Mouse (Mus musculus): ENCODE results near the gene Plekha6. TPM values are rescaled to one million over a fixed set of nuclear protein-coding genes. Genes with fewer than 3 reads are reported as not detected.

Gene Plekha6
- polyA plus RNA-seq (2015; fragmentation: Nextera tagmentation; extraction: Ambion mirVana): 25.8 and 27.4 TPM in 2 replicates

DNA sequence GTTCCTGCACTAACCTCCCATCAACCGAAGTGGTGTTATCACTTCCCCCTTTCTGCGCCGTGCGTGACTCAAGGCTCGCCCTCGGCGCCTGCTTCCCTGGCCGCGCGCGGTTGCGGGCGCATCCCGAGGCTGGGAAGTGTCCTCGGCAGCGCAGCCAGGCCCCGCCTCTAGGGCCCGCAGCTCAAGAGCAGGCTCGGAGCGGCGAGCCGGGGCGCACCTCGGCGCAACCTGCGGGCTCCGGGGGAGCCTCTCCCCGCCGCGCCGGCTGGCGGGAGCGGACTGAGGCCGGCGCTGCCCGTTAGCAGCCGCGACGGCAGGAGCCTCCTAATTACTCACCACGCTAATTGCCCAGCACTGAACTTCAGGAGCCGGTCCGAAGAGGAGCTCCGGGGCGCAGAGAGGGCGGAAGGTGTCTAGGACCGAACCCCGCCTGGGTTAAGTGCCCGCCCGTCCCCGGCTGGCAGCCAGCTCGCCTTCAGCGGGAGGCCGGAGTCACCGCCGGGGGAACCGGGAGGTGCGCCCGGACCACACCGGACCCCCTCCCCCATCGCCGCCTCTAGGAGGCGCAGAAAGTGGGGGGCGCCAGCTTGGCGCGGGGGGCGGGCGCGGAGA, at the start of gene Plekha6:
TSS of gene Plekha6 (plus strand) at position 391 of the 612 bp plus-strand sequence.
- Histone ChIP-seq H3K9me3 (no peaks in the 10 kb centered on the region), H3K4me3 (peak within 1 kb of the TSS; percentile 52), H3K36me3 (no peaks in the 10 kb centered on the region), H3K27ac (replicated peaks) (no peak within 1 kb of the TSS), H3K4me2 (peak within 1 kb of the TSS; percentile 95), H3K27me3 (peaks cover 89% of the 10 kb centered on the region), H3K4me1 (replicated peaks) (peaks cover 25% of the 10 kb centered on the region), H3K9ac (peak within 1 kb of the TSS; percentile 74)
- ATAC-seq (ENCODE audit: low read depth): peak; percentile 52
- whole genome bisulfite sequencing: under 1% methylated on average over 64 of the region's 68 CpGs

DNA sequence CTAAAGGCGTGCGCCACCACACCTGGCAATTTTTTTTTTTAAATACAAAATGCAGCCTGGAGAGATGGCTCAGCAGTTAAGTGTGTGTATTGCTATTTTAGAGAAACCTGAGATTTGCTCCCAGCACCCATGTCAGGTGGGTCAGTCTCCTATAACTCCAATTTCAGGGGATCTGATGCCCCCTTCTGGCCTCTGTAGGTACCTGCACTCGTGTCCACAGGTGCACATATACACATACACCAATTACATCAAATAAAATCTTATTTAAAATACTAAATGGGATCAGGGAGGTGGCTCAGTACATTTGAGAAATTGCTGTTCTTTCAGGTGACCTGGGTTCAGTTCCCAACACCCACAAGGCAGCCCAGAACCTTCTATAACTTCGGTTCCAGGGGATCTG, 47.9 kb upstream of the Plekha6 start:
- Histone ChIP-seq H3K27ac (replicated peaks) (no peak overlapping the region), H3K36me3 (peaks cover under 1% of the 10 kb centered on the region; the same call in 1 of the 2 replicates), H3K4me1 (replicated peaks) (no peaks in the 10 kb centered on the region), H3K9me3 (no peaks in the 10 kb centered on the region), H3K27me3 (no peaks in the 10 kb centered on the region), H3K4me2 (no peak overlapping the region), H3K9ac (no peak overlapping the region), H3K4me3 (no peak overlapping the region)
- 91% methylated on average over 4 of the region's 4 CpGs for WGBS
- ATAC-seq (ENCODE audit: low read depth): no peak

DNA sequence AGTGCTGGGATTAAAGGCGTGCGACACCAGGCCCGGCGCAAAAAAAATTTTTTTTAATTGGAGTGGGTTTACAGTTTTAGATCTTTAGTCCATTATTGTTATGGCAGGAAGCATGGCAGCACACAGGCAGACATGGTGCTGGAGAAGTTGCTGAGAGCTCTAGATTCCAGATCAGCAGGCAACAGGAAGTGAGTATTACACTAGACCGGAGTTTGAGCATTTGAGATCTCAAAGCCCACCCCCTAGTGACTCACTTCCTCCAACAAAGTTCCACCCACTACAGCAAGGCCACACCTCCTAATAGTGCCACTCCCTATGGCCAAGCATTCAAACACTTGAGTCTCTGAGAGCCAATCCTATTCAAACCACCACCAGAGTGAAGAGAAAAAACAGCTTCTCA, 45.9 kb upstream of the Plekha6 start:
- Histone ChIP-seq H3K27me3 (no peaks in the 10 kb centered on the region), H3K36me3 (no peaks in the 10 kb centered on the region), H3K4me3 (no peak overlapping the region), H3K9ac (no peak overlapping the region), H3K9me3 (no peaks in the 10 kb centered on the region), H3K27ac (replicated peaks) (no peak overlapping the region), H3K4me1 (replicated peaks) (no peaks in the 10 kb centered on the region), H3K4me2 (no peak overlapping the region)
- no peak for ATAC-seq (ENCODE audit: low read depth)
- WGBS: 90% methylated on average over 5 of the region's 5 CpGs

DNA sequence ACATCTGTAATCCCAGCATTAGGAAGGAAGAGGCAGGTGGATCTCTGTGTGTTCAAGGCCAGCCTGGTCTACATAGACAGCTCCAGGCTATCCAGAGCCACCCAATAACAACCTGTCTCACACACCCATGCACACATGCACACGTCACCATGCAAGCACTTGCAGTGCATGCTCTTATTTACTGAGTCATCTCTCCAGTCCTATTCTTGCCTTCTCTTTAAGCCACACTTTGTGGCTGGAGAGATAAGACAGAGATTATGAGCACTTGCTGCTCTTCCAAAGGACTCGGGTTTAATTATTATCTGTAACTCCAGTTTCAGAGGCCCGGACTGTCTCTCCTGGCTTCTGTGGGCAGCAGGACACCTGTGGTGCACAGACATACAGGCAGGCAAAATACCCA, 45.2 kb upstream of the Plekha6 start:
- no peak overlapping the region for H3K4me2 ChIP-seq
- no peaks in the 10 kb centered on the region for H3K27me3 ChIP-seq
- no peaks in the 10 kb centered on the region for H3K9me3 ChIP-seq
- no peak overlapping the region for H3K27ac ChIP-seq (replicated peaks)
- H3K4me3 ChIP-seq: no peak overlapping the region
- ATAC-seq (ENCODE audit: low read depth): no peak
- H3K4me1 ChIP-seq (replicated peaks): no peaks in the 10 kb centered on the region
- no peaks in the 10 kb centered on the region for H3K36me3 ChIP-seq
- H3K9ac ChIP-seq: no peak overlapping the region
- 89% methylated on average over 3 of the region's 3 CpGs for WGBS

DNA sequence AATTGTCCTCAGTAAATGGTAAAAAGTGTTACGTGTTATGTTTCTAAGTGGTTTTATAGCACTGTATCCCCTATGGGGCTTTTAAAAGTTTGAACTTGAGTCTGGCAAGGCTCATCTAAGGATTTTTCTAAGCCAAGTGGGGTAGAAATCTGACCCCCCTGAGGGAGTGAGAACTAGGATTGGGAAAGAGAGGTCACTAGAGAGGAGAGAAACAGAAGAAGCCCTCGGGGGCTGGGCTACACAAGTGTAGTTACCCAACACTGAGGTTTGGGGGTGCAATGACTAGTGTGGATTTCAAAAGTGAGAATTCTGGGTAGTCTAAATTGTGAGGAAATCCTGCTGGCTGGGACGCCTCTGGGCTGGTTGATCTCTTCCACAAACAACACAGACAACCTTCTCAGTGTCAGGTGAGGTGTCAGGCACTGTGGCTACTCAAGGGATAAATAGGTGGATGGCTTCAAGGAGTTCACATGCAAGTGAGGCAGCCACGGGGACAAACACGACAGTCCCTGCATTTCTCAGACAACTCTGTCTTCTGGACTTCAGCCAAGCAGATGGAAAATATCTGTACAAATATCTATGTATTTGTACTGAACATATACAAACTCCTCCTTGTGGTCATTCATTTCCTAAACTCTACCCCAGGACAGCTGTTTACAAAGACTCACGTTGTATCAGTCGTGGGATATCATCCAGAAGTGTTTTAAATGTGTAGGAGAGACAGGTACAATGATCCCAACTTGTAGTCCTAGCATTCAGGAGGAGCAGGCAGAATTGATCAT, 43.9 kb upstream of the Plekha6 start:
- WGBS: 67% methylated on average over 7 of the region's 7 CpGs
- H3K4me3 ChIP-seq: no peak overlapping the region
- H3K27me3 ChIP-seq: no peaks in the 10 kb centered on the region
- no peaks in the 10 kb centered on the region for H3K36me3 ChIP-seq
- no peak overlapping the region for H3K9ac ChIP-seq
- no peak overlapping the region for H3K4me2 ChIP-seq
- no peaks in the 10 kb centered on the region for H3K9me3 ChIP-seq
- no peak overlapping the region for H3K27ac ChIP-seq (replicated peaks)
- no peak for ATAC-seq (ENCODE audit: low read depth)
- no peaks in the 10 kb centered on the region for H3K4me1 ChIP-seq (replicated peaks)

DNA sequence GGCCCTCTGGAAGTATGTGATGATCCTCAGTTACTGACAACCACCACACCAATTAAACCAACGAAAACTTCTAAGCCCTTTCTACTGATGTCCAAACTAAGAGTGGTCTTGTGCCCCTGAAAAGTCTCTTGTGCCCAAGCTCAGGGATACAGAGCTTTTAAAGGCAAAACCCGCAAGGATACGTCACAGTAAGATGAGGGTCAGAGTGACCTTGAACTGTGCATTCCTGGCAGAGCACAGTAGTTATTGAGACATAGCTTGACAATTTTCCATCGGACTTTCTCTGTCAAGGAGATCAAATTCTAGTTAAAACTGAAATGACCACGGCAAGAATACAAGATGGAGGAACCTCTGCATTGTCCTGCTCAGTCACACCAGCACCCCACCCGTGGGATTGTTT, 42.8 kb upstream of the Plekha6 start:
- 63% methylated on average over 6 of the region's 6 CpGs for WGBS
- no peaks in the 10 kb centered on the region for H3K4me1 ChIP-seq (replicated peaks)
- H3K27me3 ChIP-seq: no peaks in the 10 kb centered on the region
- H3K4me2 ChIP-seq: no peak overlapping the region
- H3K9ac ChIP-seq: no peak overlapping the region
- no peak overlapping the region for H3K4me3 ChIP-seq
- no peaks in the 10 kb centered on the region for H3K9me3 ChIP-seq
- no peaks in the 10 kb centered on the region for H3K36me3 ChIP-seq
- ATAC-seq (ENCODE audit: low read depth): no peak
- H3K27ac ChIP-seq (replicated peaks): no peak overlapping the region

DNA sequence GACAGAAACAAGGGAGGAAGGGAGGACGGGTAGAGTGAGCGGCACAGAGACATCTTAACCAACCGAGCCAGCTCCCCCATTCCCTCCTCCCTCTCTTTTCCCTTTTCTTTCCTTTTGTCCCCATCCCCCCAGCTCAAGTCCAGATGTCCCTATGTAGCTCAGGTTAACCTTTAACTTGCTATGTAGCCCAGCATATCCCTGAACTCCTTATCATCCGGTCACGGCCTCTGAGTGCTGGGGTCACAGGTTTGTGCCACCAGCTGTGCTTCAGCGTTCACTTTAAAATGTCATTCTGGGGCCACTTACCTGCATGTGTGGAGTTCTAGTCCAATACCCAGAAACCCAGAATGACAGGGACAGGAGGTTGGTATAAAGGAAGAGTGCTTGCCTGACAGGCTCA, 39.9 kb upstream of the Plekha6 start:
- no peak overlapping the region for H3K4me2 ChIP-seq
- no peak for ATAC-seq (ENCODE audit: low read depth)
- 82% methylated on average over 6 of the region's 6 CpGs for WGBS
- no peaks in the 10 kb centered on the region for H3K36me3 ChIP-seq
- no peaks in the 10 kb centered on the region for H3K27me3 ChIP-seq
- no peaks in the 10 kb centered on the region for H3K9me3 ChIP-seq
- 0 out of 2 replicates have a peak, but pooled peaks cover under 1% of the 10 kb centered on the region for H3K4me1 ChIP-seq (replicated peaks)
- H3K9ac ChIP-seq: no peak overlapping the region
- H3K4me3 ChIP-seq: no peak overlapping the region
- no peak overlapping the region for H3K27ac ChIP-seq (replicated peaks)

DNA sequence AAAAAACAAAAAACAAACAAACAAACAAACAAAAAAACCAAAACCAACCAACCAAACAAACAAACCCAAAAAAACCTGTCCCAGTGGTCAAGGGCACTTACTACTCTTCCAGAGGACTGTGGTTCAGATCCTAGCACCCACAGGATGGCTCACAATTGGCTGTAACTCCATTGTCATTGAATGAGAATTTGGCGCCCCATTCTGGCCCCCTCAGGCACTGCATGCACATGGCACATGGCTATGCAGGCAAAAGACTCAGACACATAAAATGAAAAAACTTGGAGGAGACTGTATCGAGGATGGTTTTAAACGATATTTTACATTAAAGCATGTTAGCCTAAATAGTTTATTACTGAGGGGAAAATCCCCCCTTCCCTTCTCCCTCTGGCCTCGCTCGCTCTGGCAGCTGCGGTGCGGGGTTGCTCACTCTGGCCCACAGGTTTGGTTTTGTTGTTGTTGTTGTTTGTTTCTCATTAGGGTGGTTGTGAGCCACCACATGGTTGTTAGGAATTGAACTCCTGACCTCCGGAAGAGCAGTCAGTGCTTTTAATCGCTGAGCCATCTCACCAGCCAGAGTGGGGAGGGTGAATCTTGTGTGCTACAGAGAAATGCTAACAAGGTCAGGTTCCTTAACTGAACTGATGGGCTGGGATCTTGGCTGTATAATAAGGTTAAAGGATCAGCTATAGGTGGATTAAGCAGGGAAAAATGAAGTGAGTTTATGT, 38.2 kb upstream of the Plekha6 start:
- H3K4me2 ChIP-seq: no peak overlapping the region
- peaks cover 15% of the 10 kb centered on the region for H3K4me1 ChIP-seq (replicated peaks)
- no peak overlapping the region for H3K4me3 ChIP-seq
- H3K9me3 ChIP-seq: no peaks in the 10 kb centered on the region
- no peaks in the 10 kb centered on the region for H3K27me3 ChIP-seq
- no peak for ATAC-seq (ENCODE audit: low read depth)
- WGBS: 89% methylated on average over 9 of the region's 9 CpGs
- H3K36me3 ChIP-seq: no peaks in the 10 kb centered on the region
- no peak overlapping the region for H3K9ac ChIP-seq
- H3K27ac ChIP-seq (replicated peaks): no peak overlapping the region

DNA sequence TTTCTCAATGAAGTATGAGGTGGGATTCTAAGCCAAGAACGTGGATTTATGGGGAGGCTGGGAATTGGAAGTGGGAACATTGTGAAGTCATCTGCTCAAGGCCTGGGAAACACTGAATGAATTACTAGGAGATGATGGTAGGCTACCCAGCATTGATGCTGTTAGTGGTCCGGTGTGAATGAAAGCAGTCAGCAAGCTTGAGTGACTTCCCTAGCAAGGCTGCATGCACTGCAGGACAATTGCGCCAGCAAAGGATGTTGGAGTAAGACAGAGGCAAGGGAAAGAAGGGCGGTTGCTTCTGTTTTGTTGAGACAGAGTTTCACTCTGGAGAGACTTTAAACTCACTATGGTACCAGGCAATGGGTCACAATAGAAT, 37.7 kb upstream of the Plekha6 start:
- H3K4me1 ChIP-seq (replicated peaks): peaks cover 15% of the 10 kb centered on the region
- H3K27me3 ChIP-seq: no peaks in the 10 kb centered on the region
- no peak overlapping the region for H3K4me3 ChIP-seq
- H3K9me3 ChIP-seq: no peaks in the 10 kb centered on the region
- no peak overlapping the region for H3K4me2 ChIP-seq
- ATAC-seq (ENCODE audit: low read depth): no peak
- no peak overlapping the region for H3K27ac ChIP-seq (replicated peaks)
- WGBS: 57% methylated on average over 4 of the region's 4 CpGs
- H3K36me3 ChIP-seq: no peaks in the 10 kb centered on the region
- no peak overlapping the region for H3K9ac ChIP-seq

DNA sequence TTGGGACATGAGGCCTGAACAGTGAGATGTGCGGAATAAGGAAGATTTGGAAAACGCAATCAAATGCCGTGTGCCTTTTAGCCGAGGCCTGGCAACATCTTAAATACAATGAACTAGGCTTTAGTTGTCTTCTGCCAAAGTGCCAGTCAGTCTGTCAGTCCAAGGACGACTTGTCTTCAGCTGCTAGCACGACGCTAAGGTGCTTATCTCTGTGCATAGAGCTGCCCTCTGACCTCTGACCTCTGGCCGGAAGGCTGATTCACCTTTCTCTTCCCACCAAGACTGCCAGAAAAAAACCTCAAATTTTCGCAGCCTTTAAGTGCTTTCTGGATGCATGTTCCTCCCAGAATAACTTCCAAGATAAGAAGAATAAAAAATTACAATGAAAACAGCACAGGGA, 36.7 kb upstream of the Plekha6 start:
- Histone ChIP-seq H3K4me3 (no peak overlapping the region), H3K27me3 (no peaks in the 10 kb centered on the region), H3K9ac (no peak overlapping the region), H3K9me3 (no peaks in the 10 kb centered on the region), H3K4me1 (replicated peaks) (peaks cover 17% of the 10 kb centered on the region), H3K27ac (replicated peaks) (no peak overlapping the region), H3K4me2 (no peak overlapping the region), H3K36me3 (no peaks in the 10 kb centered on the region)
- 85% methylated on average over 9 of the region's 9 CpGs for WGBS
- ATAC-seq (ENCODE audit: low read depth): no peak

DNA sequence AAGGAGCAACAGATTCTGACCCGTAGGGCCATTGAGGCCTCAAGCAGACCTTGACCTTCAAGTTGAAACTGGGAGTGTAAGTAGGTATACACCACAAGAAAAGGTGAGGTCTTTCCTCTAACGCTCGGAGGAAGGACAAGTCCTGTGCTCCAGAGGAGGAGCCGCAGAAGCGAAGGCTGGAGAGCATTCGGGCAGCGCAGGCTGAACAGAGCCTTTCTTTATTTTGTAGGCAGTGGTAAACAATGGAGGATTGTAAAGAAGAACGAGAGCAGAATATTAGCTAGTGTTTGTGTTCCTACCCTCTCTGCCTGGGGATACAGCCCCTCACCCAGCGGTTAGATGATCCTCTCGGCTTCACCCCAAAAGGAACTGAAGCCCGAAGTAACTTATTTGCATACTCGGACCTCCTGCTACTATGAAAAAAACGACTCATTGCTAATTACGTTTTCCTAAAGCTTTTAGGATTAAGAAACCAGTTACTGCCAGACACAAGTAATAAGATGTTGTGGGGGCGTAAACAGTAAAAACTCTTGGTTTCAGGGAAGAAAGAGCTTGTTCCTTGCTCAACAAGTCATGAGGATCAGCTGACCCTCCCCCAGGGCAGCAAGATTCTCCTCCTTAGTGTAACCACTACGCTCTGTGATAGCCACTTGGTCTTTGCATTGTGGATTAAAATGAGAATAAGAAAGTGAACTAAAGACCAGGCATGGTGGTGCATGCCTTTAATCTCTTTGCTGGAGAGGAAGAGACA, 34.4 kb upstream of the Plekha6 start:
- 18% methylated on average over 16 of the region's 16 CpGs for WGBS
- no peak for ATAC-seq (ENCODE audit: low read depth)
- peak overlapping the region; percentile 97 for H3K4me2 ChIP-seq

More for the DNA sequence above, 34.4 kb upstream of the Plekha6 start:
- Histone ChIP-seq H3K4me1 (replicated peaks) (peaks cover 40% of the 10 kb centered on the region), H3K36me3 (no peaks in the 10 kb centered on the region), H3K27ac (replicated peaks) (peak overlapping the region; percentile 97), H3K27me3 (no peaks in the 10 kb centered on the region), H3K4me3 (no peak overlapping the region), H3K9ac (no peak overlapping the region), H3K9me3 (no peaks in the 10 kb centered on the region)

Measured in neural tube, embryonic 13.5 days (tissue).